Mouse (Mus musculus): Measurements from ENCODE around the gene Pdx1. TPM values are rescaled to one million over a fixed set of nuclear protein-coding genes. Genes with fewer than 3 reads are reported as not detected.

Gene Pdx1
- polyA plus RNA-seq, 1 experiment from 2014 or later, result 6.7 TPM

- Histone ChIP-seq H3K9ac (ENCODE audit: low read depth, low read length) (no peak overlapping the region), H3K27me3 (replicated peaks; ENCODE audit: control insufficient read depth, insufficient read depth, low read length) (peaks cover 11% of the 10 kb centered on the region; the same call in 1 of the 2 replicates), H3K4me3 (ENCODE audit: low read depth, low read length) (no peak overlapping the region), H3K4me1 (replicated peaks; ENCODE audit: control insufficient read depth, insufficient read depth, low read length) (no peaks in the 10 kb centered on the region), H3K4me2 (replicated peaks; ENCODE audit: low read depth) (peak overlapping the region; percentile 51), H3K9me3 (ENCODE audit: control insufficient read depth) (no peaks in the 10 kb centered on the region), H3K36me3 (ENCODE audit: control insufficient read depth, insufficient read depth) (no peaks in the 10 kb centered on the region), H3K27ac (ENCODE audit: low read depth, low read length) (0 out of 2 replicates have a peak overlapping the region, but pooled peaks have one; percentile 11)
- 32% methylated on average over 7 of the region's 7 CpGs for WGBS
- TF ChIP-seq CTCF (IDR thresholded peaks at IDR 0.05; ENCODE audit: low read depth), result peak; percentile 79
- ATAC-seq, result no peak
These were observed 48.2 kb downstream of the Pdx1 start for GRCm38 (mm10) chr5:147317991-147318390.

- no peak for ATAC-seq
- TF ChIP-seq CTCF (IDR thresholded peaks at IDR 0.05; ENCODE audit: low read depth), result peak; percentile 89
- Histone ChIP-seq H3K9me3 (ENCODE audit: control insufficient read depth) (no peaks in the 10 kb centered on the region), H3K4me2 (replicated peaks; ENCODE audit: low read depth) (no peak overlapping the region), H3K36me3 (ENCODE audit: control insufficient read depth, insufficient read depth) (no peaks in the 10 kb centered on the region), H3K9ac (ENCODE audit: low read depth, low read length) (no peak overlapping the region), H3K4me3 (ENCODE audit: low read depth, low read length) (no peak overlapping the region), H3K27ac (ENCODE audit: low read depth, low read length) (no peak overlapping the region), H3K27me3 (replicated peaks; ENCODE audit: control insufficient read depth, insufficient read depth, low read length) (peaks cover 11% of the 10 kb centered on the region; the same call in 1 of the 2 replicates), H3K4me1 (replicated peaks; ENCODE audit: control insufficient read depth, insufficient read depth, low read length) (no peaks in the 10 kb centered on the region)
These were observed 49.9 kb downstream of the Pdx1 start for GRCm38 (mm10) chr5:147319653-147320052.

- H3K9ac ChIP-seq (ENCODE audit: low read depth, low read length), result no peak within 1 kb of the TSS
- no peak within 1 kb of the TSS for H3K4me2 ChIP-seq (replicated peaks; ENCODE audit: low read depth)
- TF ChIP-seq CTCF (IDR thresholded peaks at IDR 0.05; ENCODE audit: low read depth), result no peak
- no peak within 1 kb of the TSS for H3K4me3 ChIP-seq (ENCODE audit: low read depth, low read length)
- no peaks in the 10 kb centered on the region for H3K4me1 ChIP-seq (replicated peaks; ENCODE audit: control insufficient read depth, insufficient read depth, low read length)
- H3K27me3 ChIP-seq (replicated peaks; ENCODE audit: control insufficient read depth, insufficient read depth, low read length), result 0 out of 2 replicates have a peak, but pooled peaks cover 7% of the 10 kb centered on the region
- no peak for ATAC-seq
- no peaks in the 10 kb centered on the region for H3K36me3 ChIP-seq (ENCODE audit: control insufficient read depth, insufficient read depth)
- WGBS, result 53% methylated on average over 8 of the region's 8 CpGs
- no peaks in the 10 kb centered on the region for H3K9me3 ChIP-seq (ENCODE audit: control insufficient read depth)
- no peak within 1 kb of the TSS for H3K27ac ChIP-seq (ENCODE audit: low read depth, low read length)
These were observed 52.4 kb downstream of the Pdx1 start, which contains the start of gene Urad for GRCm38 (mm10) chr5:147322183-147322582. Urad (minus strand) TSS chr5:147322440.

GRCm38 (mm10) chr5:147323237-147323917, 53.6 kb downstream of the Pdx1 start:
- Histone ChIP-seq H3K36me3 (ENCODE audit: control insufficient read depth, insufficient read depth) (no peaks in the 10 kb centered on the region), H3K27ac (ENCODE audit: low read depth, low read length) (no peak overlapping the region), H3K27me3 (replicated peaks; ENCODE audit: control insufficient read depth, insufficient read depth, low read length) (0 out of 2 replicates have a peak, but pooled peaks cover 2% of the 10 kb centered on the region), H3K9me3 (ENCODE audit: control insufficient read depth) (no peaks in the 10 kb centered on the region), H3K9ac (ENCODE audit: low read depth, low read length) (no peak overlapping the region), H3K4me3 (ENCODE audit: low read depth, low read length) (no peak overlapping the region), H3K4me1 (replicated peaks; ENCODE audit: control insufficient read depth, insufficient read depth, low read length) (no peaks in the 10 kb centered on the region), H3K4me2 (replicated peaks; ENCODE audit: low read depth) (no peak overlapping the region)
- 11% methylated on average over 17 of the region's 17 CpGs for WGBS
- peak; percentile 90 for TF ChIP-seq CTCF (IDR thresholded peaks at IDR 0.05; ENCODE audit: low read depth)
- ATAC-seq, result peak; percentile 46; the same call in 1 of the 2 replicates

Small RNA genes lying within 50 kb of the gene (microRNA-seq; reads per million reads assigned to microRNA genes)
- not detected for gene Mir7k

Other genes with a start within 250 kb of the Pdx1 start
- gene Lnx2, start 193.4 kb upstream of the Pdx1 start, polyA plus RNA-seq (2015; fragmentation: Nextera tagmentation; extraction: Ambion mirVana), result 9.7 and 10.2 TPM in 2 replicates
- 116 and 118 TPM in 2 replicates for gene Polr1d, start 192.9 kb upstream of the Pdx1 start, polyA plus RNA-seq (2015; fragmentation: Nextera tagmentation; extraction: Ambion mirVana)
- not detected in 2 replicates for gene Gsx1, start 81.3 kb upstream of the Pdx1 start, polyA plus RNA-seq (2015; fragmentation: Nextera tagmentation; extraction: Ambion mirVana)
- gene Cdx2, start 37.3 kb downstream of the Pdx1 start, polyA plus RNA-seq (2015; fragmentation: Nextera tagmentation; extraction: Ambion mirVana), result 35.0 and 38.9 TPM in 2 replicates
- 0.95 and 1.1 TPM in 2 replicates for gene Urad, start 52.5 kb downstream of the Pdx1 start, polyA plus RNA-seq (2015; fragmentation: Nextera tagmentation; extraction: Ambion mirVana)
- gene Flt3, start 130.5 kb downstream of the Pdx1 start, polyA plus RNA-seq (2015; fragmentation: Nextera tagmentation; extraction: Ambion mirVana), result 0.26 TPM in 2 replicates
- 40.3 and 46.4 TPM in 2 replicates for gene Pan3, start 160.2 kb downstream of the Pdx1 start, polyA plus RNA-seq (2015; fragmentation: Nextera tagmentation; extraction: Ambion mirVana)